ENCODE assay signal across 8 mouse cellular contexts in the genomic region with DNA sequence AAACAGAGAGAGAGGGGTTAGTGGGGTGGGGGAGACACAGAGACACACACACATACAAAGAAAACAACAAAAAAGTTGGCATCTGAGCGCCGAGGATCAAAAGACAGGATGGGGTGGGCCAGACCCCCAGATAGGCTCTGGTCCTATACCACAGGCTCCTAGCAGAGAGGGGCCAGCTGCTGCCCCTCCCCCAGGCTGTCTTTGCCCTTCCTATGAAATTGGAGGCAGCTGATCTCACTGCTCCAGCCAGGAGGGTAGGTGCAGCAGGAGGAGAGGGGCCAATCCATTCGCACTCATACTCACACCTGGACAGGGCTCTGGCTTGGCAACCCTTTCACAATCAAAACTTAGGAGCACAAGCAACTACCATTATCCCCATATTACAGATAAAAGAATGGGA. TPM values are rescaled to one million over a fixed set of nuclear protein-coding genes. Genes with fewer than 3 reads are reported as not detected.
DNase-seq lines count a peak whose midpoint lies in the region; TF ChIP-seq lines count a peak whose summit lies in the region.

No protein-coding gene starts in this region.

- no peak for DNase-seq in lung, adult 2 months
- DNase-seq in lung, postnatal 10 days = no peak
- no peak for DNase-seq in limb, embryonic 10.5 days (ENCODE audit: low spot score)
- no peak for DNase-seq in urinary bladder, adult 18-20 months (ENCODE audit: low spot score in 2 of 2)
- DNase-seq in cerebellum, adult 18-20 months = no peak
- DNase-seq in retina, embryonic 14.5 days (ENCODE audit: low spot score) = no peak

- H3K4me3 ChIP-seq in lung, adult 2 months (replicated peaks; ENCODE audit: extremely low read depth, low read depth, low read length) = peak overlapping the region; percentile 90
- H3K4me3 ChIP-seq in embryonic fibroblast, embryonic 13.5 days (ENCODE audit: insufficient read depth, low read length) = peak overlapping the region; percentile 45
- H3K4me3 ChIP-seq in limb, embryonic 10.5 days = peak overlapping the region; percentile 50
- no peak overlapping the region; the same call in 1 of the 2 replicates for H3K4me3 ChIP-seq in olfactory bulb, adult 2 months (ENCODE audit: insufficient read depth, low read depth, low read length)

- no peak for TF ChIP-seq POLR2A in lung, adult 2 months (IDR thresholded peaks at IDR 0.05; ENCODE audit: borderline replicate concordance, extremely low read depth, low read depth, low read length)
- TF ChIP-seq POLR2A in embryonic fibroblast, embryonic 13.5 days (IDR thresholded peaks at IDR 0.05; ENCODE audit: low read depth, low read length) = no peak
- no peak for TF ChIP-seq POLR2A in olfactory bulb, adult 2 months (IDR thresholded peaks at IDR 0.05; ENCODE audit: insufficient read depth, low read depth, low read length)

- peak overlapping the region; percentile 75 for H3K27ac ChIP-seq in embryonic fibroblast, embryonic 13.5 days (ENCODE audit: insufficient read depth, low read length)
- H3K27ac ChIP-seq in limb, embryonic 10.5 days = peak overlapping the region; percentile 91
- H3K27ac ChIP-seq in olfactory bulb, adult 2 months (ENCODE audit: insufficient read depth, low read depth, low read length) = peak overlapping the region; percentile 95

- peaks cover 32% of the 10 kb centered on the region for H3K4me1 ChIP-seq in lung, adult 2 months (ENCODE audit: control insufficient read depth, insufficient read depth, low read length)
- peaks cover 37% of the 10 kb centered on the region for H3K4me1 ChIP-seq in embryonic fibroblast, embryonic 13.5 days (ENCODE audit: control insufficient read depth, insufficient read depth, low read length)
- H3K4me1 ChIP-seq in limb, embryonic 10.5 days = peaks cover 70% of the 10 kb centered on the region
- H3K4me1 ChIP-seq in olfactory bulb, adult 2 months (ENCODE audit: control insufficient read depth, insufficient read depth, low read length) = peaks cover 55% of the 10 kb centered on the region

- no peaks in the 10 kb centered on the region for H3K36me3 ChIP-seq in limb, embryonic 10.5 days

- WGBS in lung, adult 2 months = 46% methylated on average over 3 of the region's 3 CpGs
- WGBS in limb, embryonic 10.5 days = 78% methylated on average over 3 of the region's 3 CpGs
- 78% methylated on average over 3 of the region's 3 CpGs for WGBS in olfactory bulb, adult 2 months

- no peaks in the 10 kb centered on the region for H3K9me3 ChIP-seq in limb, embryonic 10.5 days (replicated peaks)

- TF ChIP-seq CTCF in lung, adult 2 months (IDR thresholded peaks at IDR 0.05; ENCODE audit: insufficient read depth, low read length) = no peak
- no peak for TF ChIP-seq CTCF in embryonic fibroblast, embryonic 13.5 days (IDR thresholded peaks at IDR 0.05; ENCODE audit: borderline replicate concordance, insufficient read depth, low read length)
- no peak for TF ChIP-seq CTCF in olfactory bulb, adult 2 months (IDR thresholded peaks at IDR 0.05; ENCODE audit: insufficient read depth, low read depth, low read length)

- 0 out of 2 replicates have a peak, but pooled peaks cover 4% of the 10 kb centered on the region for H3K27me3 ChIP-seq in limb, embryonic 10.5 days (ENCODE audit: low read depth, poor library complexity, severe bottlenecking)

RNA-seq across cellular contexts. Expression of a gene that starts 0.5 kb away (rescaled TPM):
- polyA plus RNA-seq in lung, adult 2 months (2012; rRNA removed) = 257 and 302 TPM in 2 replicates
- 401 and 426 TPM in 2 replicates for polyA plus RNA-seq in embryonic fibroblast, embryonic 13.5 days (2011; ENCODE audit: insufficient read length, low read depth, missing spikeins)
- 9.2 and 14.5 TPM in 2 replicates for polyA plus RNA-seq in limb, embryonic 10.5 days (2016; fragmentation: Nextera tagmentation; extraction: Ambion mirVana)
- not detected in 2 replicates for polyA plus RNA-seq in olfactory bulb, adult 2 months (2012; ENCODE audit: insufficient read depth, insufficient read length, low replicate concordance, missing spikeins)

RNA-seq across cellular contexts. Expression of a gene that starts 22.9 kb away (rescaled TPM):
- polyA plus RNA-seq in lung, adult 2 months (2012; rRNA removed) = 0.53 and 0.84 TPM in 2 replicates
- polyA plus RNA-seq in embryonic fibroblast, embryonic 13.5 days (2011; ENCODE audit: insufficient read length, low read depth, missing spikeins) = 25.7 and 33.6 TPM in 2 replicates
- polyA plus RNA-seq in limb, embryonic 10.5 days (2016; fragmentation: Nextera tagmentation; extraction: Ambion mirVana) = 28.9 and 34.8 TPM in 2 replicates
- not detected in 2 replicates for polyA plus RNA-seq in olfactory bulb, adult 2 months (2012; ENCODE audit: insufficient read depth, insufficient read length, low replicate concordance, missing spikeins)

RNA-seq across cellular contexts. Expression of a gene that starts 38.9 kb away (rescaled TPM):
- polyA plus RNA-seq in lung, adult 2 months (2012; rRNA removed) = 53.0 and 105 TPM in 2 replicates
- polyA plus RNA-seq in embryonic fibroblast, embryonic 13.5 days (2011; ENCODE audit: insufficient read length, low read depth, missing spikeins) = not detected in 2 replicates
- 1.7 and 3.7 TPM in 2 replicates for polyA plus RNA-seq in limb, embryonic 10.5 days (2016; fragmentation: Nextera tagmentation; extraction: Ambion mirVana)
- not detected in 2 replicates for polyA plus RNA-seq in olfactory bulb, adult 2 months (2012; ENCODE audit: insufficient read depth, insufficient read length, low replicate concordance, missing spikeins)

RNA-seq across cellular contexts. Expression of a gene that starts 43.6 kb away (rescaled TPM):
- 116 and 135 TPM in 2 replicates for polyA plus RNA-seq in lung, adult 2 months (2012; rRNA removed)
- 74.4 and 81.1 TPM in 2 replicates for polyA plus RNA-seq in embryonic fibroblast, embryonic 13.5 days (2011; ENCODE audit: insufficient read length, low read depth, missing spikeins)
- 151 and 159 TPM in 2 replicates for polyA plus RNA-seq in limb, embryonic 10.5 days (2016; fragmentation: Nextera tagmentation; extraction: Ambion mirVana)
- 853 TPM in 1 of 2 replicates, not detected in the other for polyA plus RNA-seq in olfactory bulb, adult 2 months (2012; ENCODE audit: insufficient read depth, insufficient read length, low replicate concordance, missing spikeins)

RNA-seq across cellular contexts. Expression of a gene that starts 44.3 kb away (rescaled TPM):
- polyA plus RNA-seq in lung, adult 2 months (2012; rRNA removed) = 47.0 and 52.6 TPM in 2 replicates
- 38.5 and 50.4 TPM in 2 replicates for polyA plus RNA-seq in embryonic fibroblast, embryonic 13.5 days (2011; ENCODE audit: insufficient read length, low read depth, missing spikeins)
- 78.8 and 79.5 TPM in 2 replicates for polyA plus RNA-seq in limb, embryonic 10.5 days (2016; fragmentation: Nextera tagmentation; extraction: Ambion mirVana)
- polyA plus RNA-seq in olfactory bulb, adult 2 months (2012; ENCODE audit: insufficient read depth, insufficient read length, low replicate concordance, missing spikeins) = 138 TPM in 1 of 2 replicates, not detected in the other

Comparison
In these comparisons a context has a peak if more than half of its experiments do, and no peak if none do; other contexts are left out.
1. RNA of a gene that starts 0.5 kb away (polyA plus RNA-seq): 401 to 426 TPM in embryonic fibroblast, embryonic 13.5 days and 257 to 302 TPM in lung, adult 2 months; 9.2 to 14.5 TPM in limb, embryonic 10.5 days and not detected in olfactory bulb, adult 2 months; every median in the first group is over 10 times any median in the second.
2. RNA of a gene that starts 22.9 kb away (polyA plus RNA-seq): not detected in olfactory bulb, adult 2 months, 28.9 to 34.8 TPM in limb, embryonic 10.5 days and 25.7 to 33.6 TPM in embryonic fibroblast, embryonic 13.5 days; 0.53 to 0.84 TPM in lung, adult 2 months; every median in the first group is over 10 times any median in the second.
3. RNA of a gene that starts 38.9 kb away (polyA plus RNA-seq): 53.0 to 105 TPM in lung, adult 2 months; 1.7 to 3.7 TPM in limb, embryonic 10.5 days, not detected in embryonic fibroblast, embryonic 13.5 days and not detected in olfactory bulb, adult 2 months; every median in the first group is over 10 times any median in the second.
4. Peak in every context shown above with its lines, with median percentiles within 50 percentile points of each other: H3K27ac ChIP-seq.